ENCODE assay signal across 23 mouse cellular contexts in genomic region chr5:87091111-87091510, GRCm38 (mm10). TPM values are rescaled to one million over a fixed set of nuclear protein-coding genes. Genes with fewer than 3 reads are reported as not detected.
"Had no signal": no experiment of that assay in that cellular context is flagged by ENCODE, and none has a peak within 500 bp of the region (broad histone marks: within the 10 kb centered on the region; RNA-seq: fewer than 3 reads in every experiment).

No protein-coding gene starts in this region.

- H3K4me1 ChIP-seq: neural tube, embryonic 13.5 days; neural tube, embryonic 15.5 days; stomach, embryonic 15.5 days had no signal

- H3K9ac ChIP-seq: neural tube, embryonic 13.5 days; neural tube, embryonic 15.5 days; stomach, embryonic 15.5 days had no signal

- DNase-seq: retina, postnatal 1 day; right cerebral cortex, adult 18-20 months; right cerebral cortex, postnatal 14 days; right cerebral cortex, postnatal 25 days; right cerebral cortex, postnatal 4 days; spleen, adult 18-20 months; thymus, adult 18-20 months; thymus, adult 2 months; thymus, postnatal 14 days; thymus, postnatal 25 days; thymus, postnatal 36 days; thymus, postnatal 4 days had no signal

- H3K4me3 ChIP-seq: neural tube, embryonic 13.5 days; neural tube, embryonic 15.5 days; stomach, embryonic 15.5 days had no signal

- H3K27ac ChIP-seq: neural tube, embryonic 13.5 days; neural tube, embryonic 15.5 days; stomach, embryonic 15.5 days; stomach, postnatal 0 days had no signal

- H3K27me3 ChIP-seq: neural tube, embryonic 13.5 days; neural tube, embryonic 15.5 days; stomach, embryonic 15.5 days had no signal

- H3K36me3 ChIP-seq: neural tube, embryonic 13.5 days; neural tube, embryonic 15.5 days; stomach, embryonic 15.5 days had no signal

RNA-seq across cellular contexts. Expression of gene Ugt2b36, which starts 1.2 kb away (rescaled TPM):
- total RNA-seq: neutrophil, adult 5-6 weeks had no signal
- polyA plus RNA-seq: neural tube, embryonic 13.5 days; neural tube, embryonic 14.5 days; spleen, adult 2 months; testis, adult 2 months; thymus, adult 2 months; thymus, postnatal 0 days; urinary bladder, adult 2 months had no signal

RNA-seq across cellular contexts. Expression of gene Ugt2b5, which starts 49.0 kb away (rescaled TPM):
- total RNA-seq: neutrophil, adult 5-6 weeks had no signal
- polyA plus RNA-seq: neural tube, embryonic 13.5 days; neural tube, embryonic 14.5 days; neural tube, embryonic 15.5 days; spleen, adult 2 months; stomach, embryonic 14.5 days; thymus, adult 2 months; urinary bladder, adult 2 months had no signal
